Mouse (Mus musculus) neural tube, embryonic 15.5 days (tissue): ENCODE results near the gene Pdss2. TPM values are rescaled to one million over a fixed set of nuclear protein-coding genes. Genes with fewer than 3 reads are reported as not detected.
"Not testable (repeated sequence)": the region's sequence is repeated elsewhere in the genome, so short reads cannot be mapped to it uniquely, and the experiment has no call there.

Experiments used
- ATAC-seq: fragments of 200-750 bp; cut with Nextera tagmentation; 2 replicates; pipeline ENCODE4 v1.8.0; 2017; ENCODE audit warnings: mild to moderate bottlenecking, moderate TSS enrichment, moderate library complexity; ENCODE audit not compliant: low FRiP score
- H3K27ac ChIP-seq: fragments of 300-500 bp; sonication (generic); replicated peaks from 2 replicates; pipeline ENCODE4 v1.5.1; 2015; ENCODE audit warnings: mild to moderate bottlenecking, inconsistent platforms
- H3K27me3 ChIP-seq: fragments of 300-500 bp; sonication (generic); replicated peaks from 2 replicates; pipeline ENCODE4 v1.6.1; 2015; ENCODE audit warnings: inconsistent platforms
- H3K36me3 ChIP-seq: fragments of 300-500 bp; sonication (generic); 2 replicates; pipeline ENCODE4 v1.6.1; 2015; ENCODE audit warnings: inconsistent platforms
- H3K4me1 ChIP-seq: fragments of 300-500 bp; sonication (generic); 2 replicates; pipeline ENCODE4 v1.6.1; 2015; ENCODE audit warnings: inconsistent platforms
- H3K4me2 ChIP-seq: fragments of 300-500 bp; sonication (generic); 2 replicates; pipeline ENCODE4 v1.6.1; 2015; ENCODE audit warnings: inconsistent platforms, mild to moderate bottlenecking, moderate library complexity
- H3K4me3 ChIP-seq: fragments of 300-500 bp; sonication (generic); replicated peaks from 2 replicates; pipeline ENCODE4 v1.5.1; 2015; ENCODE audit warnings: mild to moderate bottlenecking, inconsistent platforms
- H3K9ac ChIP-seq: fragments of 300-500 bp; sonication (generic); replicated peaks from 2 replicates; pipeline ENCODE4 v1.6.1; 2015; ENCODE audit warnings: mild to moderate bottlenecking, inconsistent platforms
- H3K9me3 ChIP-seq: fragments of 300-500 bp; sonication (generic); replicated peaks from 2 replicates; pipeline ENCODE4 v1.6.1; 2016; ENCODE audit warnings: inconsistent platforms
- WGBS: fragments of 180-500 bp; shearing (Covaris S2); methylation state at CpG from one replicate; pipeline ENCODE4 v1.1.7; 2015; ENCODE audit warnings: mixed read lengths; 5-methylcytosine and 5-hydroxymethylcytosine counted together
- polyA plus RNA-seq: library from polyadenylated mRNA; unstranded; fragments of >200 nt; fragmentation: Nextera tagmentation; extraction: Ambion mirVana; gene quantifications from 2 replicates; pipeline ENCODE4 v1.2.1, GENCODE M21; 2015

Gene Pdss2
- polyA plus RNA-seq, 1 experiment from 2014 or later: 16.8 TPM

DNA sequence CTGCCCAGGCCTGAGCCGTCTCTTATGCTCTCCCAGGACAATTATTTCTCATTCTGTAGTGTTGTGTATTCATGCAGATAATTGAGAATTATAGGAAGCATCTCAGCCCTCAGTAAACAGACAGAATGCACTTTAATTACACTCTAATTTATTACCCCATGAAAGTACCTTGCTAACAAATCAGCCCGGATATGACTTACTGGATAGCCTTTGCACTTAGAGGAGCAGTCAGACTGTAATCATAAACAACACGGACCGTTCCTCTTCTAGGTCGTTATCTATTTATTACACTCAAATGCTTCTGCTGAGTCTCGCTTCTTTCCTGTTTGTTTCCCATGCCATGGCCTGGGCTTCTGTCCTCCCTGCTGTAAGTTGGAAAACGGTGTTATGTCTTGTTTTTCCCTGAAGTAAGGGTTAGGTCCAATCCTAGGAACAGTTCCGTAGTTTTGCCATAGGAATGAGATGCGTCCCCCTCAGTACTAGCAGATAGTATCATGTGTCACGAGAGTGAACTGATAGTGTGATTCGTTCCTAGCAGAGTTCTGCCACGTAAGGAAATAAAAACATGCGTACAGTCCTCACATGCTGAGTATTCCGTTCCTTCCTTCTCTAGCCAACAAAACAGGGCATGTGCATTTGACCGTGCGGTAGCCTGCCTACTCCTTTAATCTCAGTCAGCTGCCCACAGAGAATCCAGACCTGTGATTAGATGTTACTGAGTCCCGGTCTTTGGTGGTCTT lies 24.3 kb downstream of the Pdss2 start:
- Histone ChIP-seq H3K4me1 (peaks cover 18% of the 10 kb centered on the region), H3K27ac (no peak overlapping the region), H3K4me2 (no peak overlapping the region), H3K27me3 (no peaks in the 10 kb centered on the region), H3K36me3 (no peaks in the 10 kb centered on the region), H3K9ac (no peak overlapping the region), H3K9me3 (no peaks in the 10 kb centered on the region), H3K4me3 (no peak overlapping the region)
- ATAC-seq: no peak
- whole genome bisulfite sequencing: 44% methylated on average over 17 of the region's 17 CpGs

- Histone ChIP-seq H3K27me3 (no peaks in the 10 kb centered on the region), H3K36me3 (no peaks in the 10 kb centered on the region), H3K9ac (no peak overlapping the region), H3K27ac (0 out of 2 replicates have a peak overlapping the region, but pooled peaks have one; percentile 33), H3K4me3 (no peak overlapping the region), H3K4me2 (no peak overlapping the region), H3K4me1 (peaks cover 22% of the 10 kb centered on the region), H3K9me3 (no peaks in the 10 kb centered on the region)
- 31% methylated on average over 5 of the region's 5 CpGs for WGBS
- ATAC-seq: no peak
Measured at GRCm38 (mm10) chr10:43247994-43248393, 26.7 kb downstream of the Pdss2 start.

DNA sequence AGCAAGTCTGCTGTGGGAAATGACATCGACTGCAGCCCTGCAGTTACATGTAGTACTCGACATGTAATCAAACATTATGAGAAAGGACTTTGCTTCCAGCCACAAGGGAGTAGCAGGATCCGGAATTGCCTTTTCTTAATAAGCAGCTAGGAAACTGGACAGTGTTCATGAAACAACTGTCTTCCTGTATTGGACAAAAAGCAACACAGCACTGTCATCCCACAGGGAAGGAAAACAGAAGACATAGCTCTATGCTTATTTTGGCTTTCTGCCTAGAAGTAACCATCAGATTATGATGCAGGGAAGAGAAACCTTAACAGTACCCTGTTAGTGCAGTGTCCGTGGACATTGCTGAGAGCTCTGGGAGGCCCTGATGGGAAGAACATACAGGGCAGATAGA lies 31.0 kb downstream of the Pdss2 start:
- H3K4me1 ChIP-seq: peaks cover 7% of the 10 kb centered on the region
- no peak for ATAC-seq
- 53% methylated on average over 4 of the region's 4 CpGs for WGBS
- no peak overlapping the region for H3K4me2 ChIP-seq
- H3K27me3 ChIP-seq: no peaks in the 10 kb centered on the region
- no peak overlapping the region for H3K9ac ChIP-seq
- no peak overlapping the region for H3K4me3 ChIP-seq
- H3K9me3 ChIP-seq: no peaks in the 10 kb centered on the region
- H3K27ac ChIP-seq: no peak overlapping the region
- H3K36me3 ChIP-seq: no peaks in the 10 kb centered on the region

DNA sequence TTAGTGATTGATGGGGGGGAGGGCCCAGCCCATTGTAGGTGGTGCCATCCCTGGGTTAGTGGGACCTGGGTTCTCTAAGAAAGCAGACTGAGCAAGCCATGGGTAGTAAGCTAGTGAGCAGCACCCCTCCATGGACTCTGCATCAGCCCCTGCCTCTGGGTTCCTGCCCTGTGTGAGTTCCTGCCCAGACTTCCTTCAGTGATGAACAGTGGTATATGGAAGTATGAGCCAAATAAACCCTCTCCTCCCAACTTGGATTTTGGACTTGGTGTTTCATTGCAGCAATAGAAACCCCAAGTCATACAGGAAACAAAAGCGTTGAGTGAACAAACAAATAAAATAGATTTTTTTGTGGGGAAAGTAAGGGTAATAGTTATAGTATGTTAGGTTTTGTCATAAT lies 35.7 kb downstream of the Pdss2 start:
- not testable (repeated sequence) for H3K9me3 ChIP-seq, H3K9ac ChIP-seq, H3K27me3 ChIP-seq, H3K27ac ChIP-seq, H3K4me3 ChIP-seq, H3K4me1 ChIP-seq, ATAC-seq, H3K36me3 ChIP-seq, H3K4me2 ChIP-seq
- WGBS: no CpG with 5 or more reads among the region's 1 CpGs

DNA sequence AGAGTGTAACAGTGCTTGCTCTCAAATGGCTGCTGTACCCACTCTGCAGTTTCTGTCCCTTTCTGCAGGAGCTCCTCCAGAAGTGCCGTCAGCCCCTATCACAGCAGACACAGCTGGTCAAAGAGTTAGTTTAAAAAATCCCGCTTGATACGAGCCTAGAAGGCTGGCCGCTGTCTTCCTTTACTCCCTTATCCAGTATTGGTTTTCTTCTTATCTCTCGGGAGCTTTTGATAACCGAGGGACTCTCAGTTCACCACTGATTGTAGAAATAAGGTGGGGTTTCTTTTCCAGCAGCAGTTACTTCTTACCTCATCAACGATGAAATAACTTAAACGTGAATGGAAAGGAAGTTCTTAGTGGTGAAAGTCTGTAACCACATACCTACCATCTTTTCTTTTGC lies 36.2 kb downstream of the Pdss2 start:
- not testable (repeated sequence) for H3K4me2 ChIP-seq, H3K36me3 ChIP-seq, H3K9me3 ChIP-seq, H3K27ac ChIP-seq, H3K27me3 ChIP-seq, H3K9ac ChIP-seq, H3K4me3 ChIP-seq, H3K4me1 ChIP-seq, ATAC-seq
- WGBS: 95% methylated on average over 8 of the region's 8 CpGs

DNA sequence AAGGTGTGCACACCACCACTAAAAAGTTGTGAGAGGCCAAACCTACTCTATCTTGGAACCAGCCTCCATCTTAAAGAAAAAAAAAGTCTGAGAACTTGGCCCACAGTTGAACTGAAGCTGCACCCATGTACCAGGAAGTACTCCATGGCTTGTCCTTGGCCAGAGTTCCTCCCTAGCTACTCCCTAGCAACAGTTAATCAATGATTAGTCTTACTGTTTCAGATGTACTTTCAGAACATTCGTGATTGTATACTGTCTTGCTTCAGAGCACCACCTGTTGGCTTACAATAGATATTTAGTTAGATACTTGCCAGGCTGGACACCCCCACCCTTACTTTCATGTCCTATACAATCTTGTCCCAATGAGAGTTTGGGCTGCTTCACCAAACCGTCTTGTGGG lies 50.0 kb downstream of the Pdss2 start:
- no peak for ATAC-seq
- WGBS: 78% methylated on average over 2 of the region's 2 CpGs
- Histone ChIP-seq H3K4me2 (no peak overlapping the region), H3K27ac (no peak overlapping the region), H3K4me3 (no peak overlapping the region), H3K9me3 (no peaks in the 10 kb centered on the region), H3K27me3 (no peaks in the 10 kb centered on the region), H3K36me3 (no peaks in the 10 kb centered on the region), H3K9ac (no peak overlapping the region), H3K4me1 (peaks cover 5% of the 10 kb centered on the region)

DNA sequence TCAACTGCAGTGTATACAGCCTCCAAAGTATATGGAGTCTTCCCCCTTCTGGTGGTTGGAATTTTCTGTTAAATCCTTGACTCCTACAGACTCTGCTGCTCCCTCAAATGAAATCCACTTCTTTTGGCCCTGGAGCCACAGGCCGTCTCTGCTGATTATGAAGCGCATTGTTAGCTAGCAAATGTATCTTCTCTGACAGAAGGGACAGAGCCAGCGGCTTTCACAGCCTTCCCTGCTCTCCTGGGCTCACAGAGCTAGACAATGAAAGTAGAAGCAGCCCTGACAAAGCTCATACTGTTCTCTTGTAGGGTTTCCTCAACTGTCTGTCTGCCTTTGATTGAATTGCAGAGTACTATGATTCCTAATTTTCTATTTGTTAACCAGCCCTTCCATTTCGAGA lies 51.1 kb downstream of the Pdss2 start:
- 0 out of 2 replicates have a peak overlapping the region, but pooled peaks have one; percentile 23 for H3K27ac ChIP-seq
- H3K4me3 ChIP-seq: no peak overlapping the region
- no peaks in the 10 kb centered on the region for H3K27me3 ChIP-seq
- ATAC-seq: no peak
- no peak overlapping the region for H3K4me2 ChIP-seq
- no peaks in the 10 kb centered on the region for H3K36me3 ChIP-seq
- 60% methylated on average over 4 of the region's 4 CpGs for WGBS
- H3K9me3 ChIP-seq: no peaks in the 10 kb centered on the region
- H3K4me1 ChIP-seq: peaks cover 13% of the 10 kb centered on the region
- H3K9ac ChIP-seq: no peak overlapping the region

- Histone ChIP-seq H3K36me3 (no peaks in the 10 kb centered on the region), H3K4me1 (peaks cover 13% of the 10 kb centered on the region), H3K27me3 (no peaks in the 10 kb centered on the region), H3K9me3 (no peaks in the 10 kb centered on the region), H3K4me2 (no peak overlapping the region), H3K9ac (no peak overlapping the region), H3K27ac (no peak overlapping the region), H3K4me3 (no peak overlapping the region)
- 62% methylated on average over 3 of the region's 3 CpGs for whole genome bisulfite sequencing
- ATAC-seq: no peak
Measured at GRCm38 (mm10) chr10:43273057-43273456, 51.8 kb downstream of the Pdss2 start.

GRCm38 (mm10) chr10:43275446-43275845 lies 54.2 kb downstream of the Pdss2 start:
- Histone ChIP-seq H3K4me2 (no peak overlapping the region), H3K27ac (no peak overlapping the region), H3K9ac (no peak overlapping the region), H3K36me3 (no peaks in the 10 kb centered on the region), H3K4me1 (peaks cover 19% of the 10 kb centered on the region), H3K27me3 (no peaks in the 10 kb centered on the region), H3K4me3 (no peak overlapping the region), H3K9me3 (no peaks in the 10 kb centered on the region)
- no peak for ATAC-seq
- WGBS: 73% methylated on average over 5 of the region's 5 CpGs

DNA sequence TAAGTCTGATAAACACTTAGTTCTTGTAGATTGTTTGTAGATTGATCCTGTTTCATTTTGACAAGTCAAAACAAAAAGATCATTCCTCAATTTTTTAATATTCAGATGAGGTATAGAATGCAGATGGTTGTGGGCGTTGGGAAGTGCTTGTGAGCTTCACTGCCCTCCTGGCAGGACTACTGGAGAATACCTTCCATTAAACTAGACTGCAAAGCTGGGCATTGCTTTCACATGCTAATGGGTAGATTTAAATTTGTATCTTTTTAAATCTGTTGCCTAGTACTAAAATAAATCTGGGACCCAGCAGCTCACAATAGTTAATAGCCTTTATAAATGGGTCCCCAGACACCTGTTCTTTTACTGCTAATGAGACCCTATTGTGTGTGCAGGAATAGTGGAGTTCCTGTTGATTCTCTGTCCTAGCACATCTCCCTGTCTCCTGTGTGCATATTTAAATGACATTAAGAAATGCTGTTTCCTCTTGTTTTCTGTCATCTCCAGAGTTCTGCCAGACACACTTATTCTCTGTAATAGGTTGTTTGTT lies 54.9 kb downstream of the Pdss2 start:
- Histone ChIP-seq H3K9ac (no peak overlapping the region), H3K36me3 (no peaks in the 10 kb centered on the region), H3K9me3 (no peaks in the 10 kb centered on the region), H3K27ac (no peak overlapping the region), H3K4me3 (no peak overlapping the region), H3K4me1 (peaks cover 19% of the 10 kb centered on the region), H3K4me2 (no peak overlapping the region), H3K27me3 (no peaks in the 10 kb centered on the region)
- no peak for ATAC-seq
- WGBS: 12% methylated on average over 1 of the region's 1 CpGs

GRCm38 (mm10) chr10:43277266-43278145 lies 56.2 kb downstream of the Pdss2 start:
- ATAC-seq: no peak
- Histone ChIP-seq H3K4me2 (no peak overlapping the region), H3K4me1 (peaks cover 19% of the 10 kb centered on the region), H3K4me3 (no peak overlapping the region), H3K36me3 (no peaks in the 10 kb centered on the region), H3K27me3 (no peaks in the 10 kb centered on the region), H3K9me3 (no peaks in the 10 kb centered on the region), H3K27ac (no peak overlapping the region), H3K9ac (no peak overlapping the region)
- 60% methylated on average over 8 of the region's 8 CpGs for WGBS
